Mouse (Mus musculus) erythroblast, embryonic 14.5 days (primary cell): ENCODE results near the gene Adam1a. TPM values are rescaled to one million over a fixed set of nuclear protein-coding genes. Genes with fewer than 3 reads are reported as not detected.

ENCODE experiments used
- H3K27me3 ChIP-seq: 2 replicates; pipeline ENCODE4 v1.6.1; 2012; ENCODE audit warnings: inconsistent platforms; ENCODE audit not compliant: control insufficient read depth
- H3K36me3 ChIP-seq: 2 replicates; pipeline ENCODE4 v1.6.1; 2012; ENCODE audit warnings: mild to moderate bottlenecking, inconsistent platforms; ENCODE audit not compliant: control insufficient read depth
- H3K4me1 ChIP-seq: 2 replicates; pipeline ENCODE4 v1.6.1; 2012; ENCODE audit warnings: inconsistent platforms; ENCODE audit not compliant: control insufficient read depth
- H3K4me3 ChIP-seq: replicated peaks from 2 replicates; pipeline ENCODE3; 2012; ENCODE audit warnings: moderate library complexity, mild to moderate bottlenecking, inconsistent platforms
- H3K9me3 ChIP-seq: 2 replicates; pipeline ENCODE4 v1.6.1; 2012; ENCODE audit warnings: low read length, inconsistent platforms, mixed read lengths; ENCODE audit not compliant: control insufficient read depth
- GATA1 ChIP-seq: IDR thresholded peaks from 2 replicates; pipeline ENCODE4 v1.6.1; 2012; ENCODE audit warnings: low read length, inconsistent platforms, mixed read lengths
- TAL1 ChIP-seq: IDR thresholded peaks from 3 replicates; pipeline ENCODE4 v1.6.1; 2012; ENCODE audit warnings: low read length, inconsistent platforms, mixed read lengths
- polyA plus RNA-seq: library from polyadenylated mRNA; stranded (reverse); fragments of >175 nt; gene quantifications from 2 replicates; pipeline ENCODE4 v1.2.3, GENCODE M21; 2012

Adam1a gene
- polyA plus RNA-seq, 1 experiment, result 0.01 TPM

GRCm38 (mm10) chr5:121474610-121475009 is 70.7 kb downstream of the Adam1a start:
- no peaks in the 10 kb centered on the region for H3K9me3 ChIP-seq
- TF ChIP-seq GATA1, result no peak
- no peak for TF ChIP-seq TAL1
- H3K4me3 ChIP-seq, result no peak overlapping the region
- H3K36me3 ChIP-seq, result no peaks in the 10 kb centered on the region; the same call in 1 of the 2 replicates
- no peaks in the 10 kb centered on the region for H3K27me3 ChIP-seq
- H3K4me1 ChIP-seq, result peaks cover 73% of the 10 kb centered on the region

- peaks cover 73% of the 10 kb centered on the region for H3K4me1 ChIP-seq
- no peaks in the 10 kb centered on the region; the same call in 1 of the 2 replicates for H3K36me3 ChIP-seq
- no peak overlapping the region for H3K4me3 ChIP-seq
- no peak for TF ChIP-seq GATA1
- no peak for TF ChIP-seq TAL1
- H3K27me3 ChIP-seq, result no peaks in the 10 kb centered on the region
- H3K9me3 ChIP-seq, result no peaks in the 10 kb centered on the region
These were observed 72.9 kb downstream of the Adam1a start for GRCm38 (mm10) chr5:121472411-121472810.

- Histone ChIP-seq H3K4me1 (peaks cover 47% of the 10 kb centered on the region), H3K27me3 (no peaks in the 10 kb centered on the region), H3K4me3 (no peak overlapping the region), H3K36me3 (no peaks in the 10 kb centered on the region; the same call in 1 of the 2 replicates), H3K9me3 (no peaks in the 10 kb centered on the region)
- no peak for TF ChIP-seq TAL1
- no peak for TF ChIP-seq GATA1
These were observed 75.7 kb downstream of the Adam1a start for GRCm38 (mm10) chr5:121469566-121469965.

Other genes with a start within 250 kb of the Adam1a start
- gene Trafd1, start 159.8 kb downstream of the Adam1a start, polyA plus RNA-seq, result 1.8 and 2.1 TPM in 2 replicates
- 0.10 and 0.11 TPM in 2 replicates for gene Naa25, start 147.5 kb downstream of the Adam1a start, polyA plus RNA-seq
- 0.14 TPM in 1 of 2 replicates, not detected in the other for gene Tmem116, start 93.6 kb downstream of the Adam1a start, polyA plus RNA-seq
- 14.1 and 15.8 TPM in 2 replicates for gene Erp29, start 93.0 kb downstream of the Adam1a start, polyA plus RNA-seq
- gene Adam1b, start 42.0 kb downstream of the Adam1a start, polyA plus RNA-seq, result 0.03 TPM in 1 of 2 replicates, not detected in the other
- gene Gm42878, start within 50 bp of the Adam1a start, polyA plus RNA-seq, result 0.01 TPM in 1 of 2 replicates, not detected in the other
- 7.0 and 9.2 TPM in 2 replicates for gene Mapkapk5, start 423 bp upstream of the Adam1a start, polyA plus RNA-seq
- gene Aldh2, start 48.3 kb upstream of the Adam1a start, polyA plus RNA-seq, result 11.0 and 12.8 TPM in 2 replicates
- 0.04 and 0.06 TPM in 2 replicates for gene Acad12, start 73.5 kb upstream of the Adam1a start, polyA plus RNA-seq
- 0.05 and 0.09 TPM in 2 replicates for gene Acad10, start 115.0 kb upstream of the Adam1a start, polyA plus RNA-seq
- 1.1 and 1.2 TPM in 2 replicates for gene Brap, start 115.1 kb upstream of the Adam1a start, polyA plus RNA-seq
- gene Atxn2, start 165.9 kb upstream of the Adam1a start, polyA plus RNA-seq, result 11.4 and 12.2 TPM in 2 replicates